Mouse (Mus musculus) T-cell, adult 66 days (primary cell): ENCODE data around the gene Zfp946. TPM values are rescaled to one million over a fixed set of nuclear protein-coding genes. Genes with fewer than 3 reads are reported as not detected.

ENCODE experiments used
- total RNA-seq, 2 experiments: library from RNA; stranded (reverse); gene quantifications; 3 replicates in 1 of 2; 4 replicates in 1 of 2; pipeline ENCODE4 v1.2.4; 2023

Zfp946 gene
- 1 to 10 TPM; 3.8 to 4.8 TPM for total RNA-seq

GRCm38 (mm10) chr17:22423952-22424617, at the start of gene Zfp946:
TSS of gene Zfp946 (plus strand) at chr17:22424222.

Other genes starting within 250 kb of the Zfp946 start
- 1 to 10 TPM; 7.3 to 8.2 TPM for gene Zfp994, start 198.6 kb upstream of the Zfp946 start, total RNA-seq
- 10 to 100 TPM; 10.9 to 13.2 TPM for gene CT030661.1, start 109.4 kb upstream of the Zfp946 start, total RNA-seq
- gene Zfp944, start 62.8 kb upstream of the Zfp946 start, total RNA-seq, result 10 to 100 TPM; 10.6 to 12.7 TPM
- gene Zfp758, start 62.8 kb upstream of the Zfp946 start, total RNA-seq, result 10 to 100 TPM; 15.7 to 19.7 TPM
- not detected for gene Vmn2r111, start 149.3 kb downstream of the Zfp946 start, total RNA-seq
- gene Vmn2r112, start 176.7 kb downstream of the Zfp946 start, total RNA-seq, result not detected